Mouse (Mus musculus) cerebellum, adult 2 months (tissue): ENCODE results near the gene Nectin4. TPM values are rescaled to one million over a fixed set of nuclear protein-coding genes. Genes with fewer than 3 reads are reported as not detected.

ENCODE experiments used
- DNase-seq, 2 experiments: peaks; one replicate each; pipeline ENCODE4 v3.0.0; 2021
- H3K27ac ChIP-seq: fragments of 200-500 bp; 2 replicates; pipeline ENCODE4 v1.5.1; 2012; ENCODE audit warnings: low read length, control low read depth, inconsistent platforms; ENCODE audit not compliant: insufficient read depth
- H3K27me3 ChIP-seq: fragments of 200-500 bp; 2 replicates; pipeline ENCODE4 v1.6.1; 2012; ENCODE audit warnings: inconsistent platforms, mild to moderate bottlenecking, low read length, moderate library complexity; ENCODE audit not compliant: control insufficient read depth, insufficient read depth
- H3K4me1 ChIP-seq: fragments of 200-500 bp; 2 replicates; pipeline ENCODE4 v1.6.1; 2011; ENCODE audit warnings: low read length; ENCODE audit not compliant: control insufficient read depth, insufficient read depth
- H3K4me3 ChIP-seq: fragments of 200-500 bp; replicated peaks from 2 replicates; pipeline ENCODE3; 2011; ENCODE audit warnings: mild to moderate bottlenecking, low read depth, low read length, control low read depth; ENCODE audit not compliant: insufficient read depth
- CTCF ChIP-seq: fragments of 200-500 bp; IDR thresholded peaks from 2 replicates; pipeline ENCODE4 v1.5.1; 2011; ENCODE audit warnings: low read depth, mild to moderate bottlenecking, control low read depth, low read length, moderate library complexity, borderline replicate concordance; ENCODE audit not compliant: insufficient read depth
- POLR2A ChIP-seq: fragments of 200-500 bp; IDR thresholded peaks from 2 replicates; pipeline ENCODE4 v1.6.1; 2011; ENCODE audit warnings: low read length, control low read depth, borderline replicate concordance; ENCODE audit not compliant: insufficient read depth
- WGBS: fragments of 180-500 bp; shearing (Covaris S2); methylation state at CpG from one replicate; pipeline ENCODE4 v1.1.7; 2018; 5-methylcytosine and 5-hydroxymethylcytosine counted together
- polyA plus RNA-seq: library from polyadenylated mRNA; depleted of rRNA; stranded (reverse); fragments of >200 nt; gene quantifications from 2 replicates; pipeline ENCODE4 v1.2.3, GENCODE M21; 2012

The Nectin4 gene
- polyA plus RNA-seq, 1 experiment = 11.9 TPM

DNA sequence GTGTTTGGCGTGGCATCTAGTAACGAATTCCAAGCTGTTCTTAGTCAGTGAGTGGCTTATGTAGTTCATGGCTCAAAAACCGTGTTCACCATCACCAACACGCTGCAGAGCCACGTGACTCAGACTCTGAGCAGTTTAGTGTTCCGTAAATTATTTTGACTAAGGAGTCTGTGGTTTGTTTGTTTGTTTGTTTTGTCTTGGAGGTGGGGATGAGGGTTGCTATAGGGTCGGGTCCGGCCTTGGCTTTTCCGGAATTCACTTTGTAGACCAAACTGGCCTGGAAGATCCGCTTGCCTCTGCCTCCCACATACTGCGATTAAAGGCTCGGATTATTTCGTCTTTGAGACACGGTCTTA is 23.8 kb upstream of the Nectin4 start:
- no peaks in the 10 kb centered on the region for H3K27me3 ChIP-seq
- H3K4me3 ChIP-seq = peak overlapping the region; percentile 74
- H3K4me1 ChIP-seq = peaks cover 8% of the 10 kb centered on the region
- no peak for TF ChIP-seq POLR2A
- TF ChIP-seq CTCF = no peak
- no peak overlapping the region for H3K27ac ChIP-seq
- WGBS = under 1% methylated on average over 14 of the region's 14 CpGs
- no peak for DNase-seq

- 17% methylated on average over 3 of the region's 3 CpGs for WGBS
These were observed 21.2 kb upstream of the Nectin4 start for GRCm38 (mm10) chr1:171348665-171349064.

GRCm38 (mm10) chr1:171349210-171349609 is 20.7 kb upstream of the Nectin4 start:
- TF ChIP-seq POLR2A = no peak
- TF ChIP-seq CTCF = no peak
- 27% methylated on average over 2 of the region's 2 CpGs for WGBS

More at GRCm38 (mm10) chr1:171348665-171349064, 21.2 kb upstream of the Nectin4 start:
- TF ChIP-seq CTCF (no peak), POLR2A (no peak)
- Histone ChIP-seq H3K27me3 (no peaks in the 10 kb centered on the region), H3K4me3 (no peak overlapping the region), H3K4me1 (peaks cover 8% of the 10 kb centered on the region), H3K27ac (no peak overlapping the region)
- DNase-seq = peak; percentile 34 to 42

DNA sequence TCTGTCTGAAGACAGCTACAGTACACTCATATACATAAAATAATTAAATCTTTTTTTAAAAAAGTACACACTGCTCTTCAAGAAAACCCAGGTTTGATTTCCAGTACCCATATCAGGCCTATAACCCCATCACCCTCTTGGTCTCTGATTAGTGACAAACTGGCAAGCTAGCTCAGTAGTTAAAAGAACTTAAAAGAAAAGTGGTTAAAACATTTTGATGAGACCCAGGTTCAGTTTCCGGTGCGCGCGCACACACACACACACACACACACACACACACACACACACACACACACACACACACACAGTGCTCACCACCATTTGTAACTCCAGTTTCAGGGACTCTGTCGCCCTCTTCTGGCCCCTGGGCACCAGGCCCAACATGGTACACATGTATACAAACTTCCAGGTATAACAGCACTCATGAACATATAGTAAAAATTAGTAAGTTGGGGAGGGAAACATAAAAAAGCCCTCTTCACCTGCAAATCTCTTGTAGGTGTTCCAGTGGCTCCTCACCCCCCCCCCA is 14.0 kb upstream of the Nectin4 start:
- peak; percentile 54; the same call in 1 of the 2 replicates for TF ChIP-seq CTCF
- TF ChIP-seq POLR2A = no peak
- 73% methylated on average over 5 of the region's 5 CpGs for WGBS
- no peak overlapping the region for H3K27ac ChIP-seq
- H3K4me1 ChIP-seq = peaks cover 6% of the 10 kb centered on the region; the same call in 1 of the 2 replicates
- H3K27me3 ChIP-seq = no peaks in the 10 kb centered on the region
- no peak for DNase-seq
- H3K4me3 ChIP-seq = no peak overlapping the region

More at GRCm38 (mm10) chr1:171349210-171349609, 20.7 kb upstream of the Nectin4 start:
- no peak overlapping the region for H3K4me3 ChIP-seq
- no peak overlapping the region for H3K27ac ChIP-seq
- no peaks in the 10 kb centered on the region for H3K27me3 ChIP-seq
- peaks cover 8% of the 10 kb centered on the region for H3K4me1 ChIP-seq
- no peak for DNase-seq

DNA sequence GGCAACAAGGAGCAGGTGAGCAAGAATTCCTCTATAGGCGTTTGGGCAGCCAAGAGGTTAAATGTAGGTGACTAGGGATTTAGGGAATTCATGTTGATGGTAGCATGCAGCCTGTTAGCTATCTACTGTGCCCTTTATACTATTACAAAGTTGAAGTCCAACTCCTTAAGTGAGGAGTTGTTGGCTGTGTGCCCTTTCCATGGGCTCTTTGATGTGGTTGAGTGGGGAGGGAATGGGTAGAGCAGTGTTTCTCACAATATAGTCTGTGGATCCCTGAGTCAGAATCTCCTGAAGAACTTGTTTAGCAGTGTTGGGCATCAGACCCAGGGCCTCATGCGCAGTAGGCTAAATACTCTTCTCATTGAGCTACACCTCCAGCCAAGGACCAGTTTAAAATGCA is 13.1 kb upstream of the Nectin4 start:
- H3K27ac ChIP-seq = no peak overlapping the region
- no peak for DNase-seq
- H3K4me3 ChIP-seq = no peak overlapping the region
- TF ChIP-seq POLR2A (no peak), CTCF (no peak)
- H3K4me1 ChIP-seq = peaks cover 10% of the 10 kb centered on the region; the same call in 1 of the 2 replicates
- WGBS = 89% methylated on average over 2 of the region's 2 CpGs
- H3K27me3 ChIP-seq = no peaks in the 10 kb centered on the region

GRCm38 (mm10) chr1:171358421-171358820 is 11.5 kb upstream of the Nectin4 start:
- Histone ChIP-seq H3K27me3 (no peaks in the 10 kb centered on the region), H3K4me1 (peaks cover 12% of the 10 kb centered on the region; the same call in 1 of the 2 replicates), H3K27ac (no peak overlapping the region), H3K4me3 (no peak overlapping the region)
- peak in 1 of 2 experiments; percentile 47 for DNase-seq
- WGBS = 54% methylated on average over 4 of the region's 4 CpGs
- TF ChIP-seq CTCF (peak; percentile 42; the same call in 1 of the 2 replicates), POLR2A (no peak)

- peaks cover 12% of the 10 kb centered on the region; the same call in 1 of the 2 replicates for H3K4me1 ChIP-seq
- peak overlapping the region; percentile 82 for H3K4me3 ChIP-seq
- TF ChIP-seq POLR2A (no peak), CTCF (no peak)
- peak in 1 of 2 experiments; percentile 34 for DNase-seq
- H3K27me3 ChIP-seq = no peaks in the 10 kb centered on the region
- WGBS = 5% methylated on average over 26 of the region's 26 CpGs
- peak overlapping the region; percentile 81 for H3K27ac ChIP-seq
These were observed 9.6 kb upstream of the Nectin4 start for GRCm38 (mm10) chr1:171360253-171360652.

GRCm38 (mm10) chr1:171360656-171361055 is 9.2 kb upstream of the Nectin4 start, which contains the start of gene Klhdc9:
Gene Klhdc9 (minus strand): TSS chr1:171360798.
- DNase-seq = peak; percentile 81 to 86
- TF ChIP-seq CTCF (no peak), POLR2A (peak; percentile 78; the same call in 1 of the 2 replicates)
- 1% methylated on average over 21 of the region's 21 CpGs for WGBS
- Histone ChIP-seq H3K27ac (peak within 1 kb of the TSS; percentile 81), H3K4me3 (peak within 1 kb of the TSS; percentile 82), H3K4me1 (peaks cover 12% of the 10 kb centered on the region; the same call in 1 of the 2 replicates), H3K27me3 (no peaks in the 10 kb centered on the region)
